Mouse (Mus musculus): ENCODE measurements around the gene Stra6.

DNA sequence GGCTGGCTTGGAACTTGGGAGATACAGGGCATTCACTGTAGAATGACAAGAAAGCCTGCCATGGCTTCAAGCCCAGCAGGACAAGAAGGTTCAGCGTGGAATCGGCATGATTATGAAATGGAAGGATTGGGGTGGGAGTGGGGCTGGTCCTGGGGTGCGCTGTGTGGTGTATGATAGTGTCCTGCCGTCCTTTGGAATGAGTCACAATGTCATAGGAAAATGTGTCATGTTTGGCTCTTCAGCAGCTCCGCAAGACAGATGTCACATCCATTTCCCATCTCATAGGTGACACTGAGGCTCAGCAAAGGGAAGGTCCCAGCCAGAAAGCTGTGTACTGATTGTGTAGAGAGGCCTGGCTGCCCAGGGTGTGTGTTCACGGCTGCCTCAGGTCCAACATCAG is 47.7 kb upstream of the Stra6 start:
- TF ChIP-seq CTCF (IDR thresholded peaks at IDR 0.05; ENCODE audit: borderline replicate concordance, insufficient read depth, low read length) (no peak), POLR2A (IDR thresholded peaks at IDR 0.05; ENCODE audit: low read depth, low read length) (no peak)
